Comparison of ENCODE assay signal across 9 mouse cellular contexts in genomic region chr14:77926718-77927117, GRCm38 (mm10). TPM values are rescaled to one million over a fixed set of nuclear protein-coding genes. Genes with fewer than 3 reads are reported as not detected.
DNase-seq lines count a peak whose midpoint lies in the region; ATAC-seq and TF ChIP-seq lines count a peak whose summit lies in the region.
"Had no signal": no experiment of that assay in that cellular context is flagged by ENCODE, and none has a peak within 500 bp of the region (broad histone marks: within the 10 kb centered on the region; RNA-seq: fewer than 3 reads in every experiment).

No protein-coding gene starts in this region.

- no peak overlapping the region for H3K27ac ChIP-seq in liver, postnatal 0 days (ENCODE audit: low read depth)
- H3K27ac ChIP-seq: liver, embryonic 15.5 days had no signal

- H3K9ac ChIP-seq in liver, postnatal 0 days (replicated peaks), result no peak overlapping the region
- H3K9ac ChIP-seq: liver, embryonic 15.5 days had no signal

- DNase-seq in adrenal gland, adult (ENCODE audit: inconsistent age in 2 of 2, low spot score in 1 of 2), result peak; percentile 16 to 78
- DNase-seq in adrenal gland, adult 8-10 months, result no peak
- peak; percentile 40 for DNase-seq in kidney, adult 9 months
- no peak for DNase-seq in kidney, adult 11 months
- DNase-seq in B cell, adult 2 months, result peak; percentile 25 to 26
- DNase-seq in cerebellum, postnatal 25 days, result peak; percentile 12 to 49
- DNase-seq in liver, postnatal 0 days, result peak; percentile 21

- H3K4me1 ChIP-seq in liver, postnatal 0 days (ENCODE audit: insufficient read depth), result no peaks in the 10 kb centered on the region
- H3K4me1 ChIP-seq: liver, embryonic 15.5 days had no signal

- 43% methylated on average over 3 of the region's 3 CpGs for WGBS in liver, postnatal 0 days (ENCODE audit: insufficient replicate concordance)

- H3K4me2 ChIP-seq in liver, postnatal 0 days (ENCODE audit: low read depth, low read length), result no peak overlapping the region
- H3K4me2 ChIP-seq: liver, embryonic 15.5 days had no signal

- peak; percentile 65 for TF ChIP-seq CTCF in liver, postnatal 0 days (IDR thresholded peaks at IDR 0.05; ENCODE audit: low read depth)

- ATAC-seq in liver, postnatal 0 days, result no peak
- no peak for ATAC-seq in erythroblast, adult 5-6 weeks (replicated peaks; ENCODE audit: low FRiP score, poor library complexity, severe bottlenecking)

- TF ChIP-seq EP300 in liver, postnatal 0 days (IDR thresholded peaks at IDR 0.05; ENCODE audit: low read depth), result no peak

- no peaks in the 10 kb centered on the region for H3K36me3 ChIP-seq in liver, postnatal 0 days (replicated peaks; ENCODE audit: insufficient read depth, low read length)
- H3K36me3 ChIP-seq: liver, embryonic 15.5 days had no signal

- H3K9me3 ChIP-seq in liver, postnatal 0 days (ENCODE audit: low read length), result no peaks in the 10 kb centered on the region
- H3K9me3 ChIP-seq: liver, embryonic 15.5 days had no signal

- no peak overlapping the region for H3K4me3 ChIP-seq in liver, postnatal 0 days (ENCODE audit: low read depth, low read length)
- H3K4me3 ChIP-seq: liver, embryonic 15.5 days had no signal

- no peaks in the 10 kb centered on the region for H3K27me3 ChIP-seq in liver, postnatal 0 days (ENCODE audit: insufficient read depth, low read length)
- H3K27me3 ChIP-seq: liver, embryonic 15.5 days had no signal

RNA-seq across cellular contexts. Expression of gene Epsti1, which starts 22.7 kb away (rescaled TPM):
- total RNA-seq in adrenal gland, adult 8-10 months (2022), result 1 to 10 TPM; 1.1 to 2.5 (median 1.6) TPM
- polyA plus RNA-seq in liver, postnatal 0 days (2015; fragmentation: Nextera tagmentation; extraction: Ambion mirVana), result 4.3 and 4.8 TPM in 2 replicates
- 13.8 and 24.6 TPM in 2 replicates for total RNA-seq in erythroblast, adult 5-6 weeks (2015; ENCODE audit: low replicate concordance)
- 10.0 and 17.1 TPM in 2 replicates for total RNA-seq in erythroblast, adult 5-6 weeks (2017; ENCODE audit: low replicate concordance)

RNA-seq across cellular contexts. Expression of gene Dnajc15, which starts 51.8 kb away (rescaled TPM):
- 100 to 1,000 TPM; 203 to 420 (median 336) TPM for total RNA-seq in adrenal gland, adult 8-10 months (2022)
- polyA plus RNA-seq in liver, postnatal 0 days (2015; fragmentation: Nextera tagmentation; extraction: Ambion mirVana), result 68.5 and 70.1 TPM in 2 replicates
- 2.7 TPM in 2 replicates for total RNA-seq in erythroblast, adult 5-6 weeks (2015; ENCODE audit: low replicate concordance)
- 6.0 and 21.0 TPM in 2 replicates for total RNA-seq in erythroblast, adult 5-6 weeks (2017; ENCODE audit: low replicate concordance)

Comparison
In these comparisons a context has a peak if more than half of its experiments do, and no peak if none do; other contexts are left out.
1. DNase-seq: peak in adrenal gland, adult (2 of 2), kidney, adult 9 months (single experiment), B cell, adult 2 months (2 of 2), cerebellum, postnatal 25 days (2 of 2) and liver, postnatal 0 days (single experiment); none in adrenal gland, adult 8-10 months (single experiment) and kidney, adult 11 months (single experiment).
2. RNA of gene Dnajc15, which starts 51.8 kb away (total RNA-seq): 203 to 420 TPM in adrenal gland, adult 8-10 months; 2.7 to 21.0 TPM in erythroblast, adult 5-6 weeks; every median in the first group is over 4 times any median in the second.